Mouse (Mus musculus): ENCODE measurements around the gene Mllt1. TPM values are rescaled to one million over a fixed set of nuclear protein-coding genes. Genes with fewer than 3 reads are reported as not detected.
A peak's percentile ranks its signal among the peaks of the same experiment; 100 is the strongest.

Gene Mllt1
- total RNA-seq, 2 experiments from 2014 or later, result 20.3 to 21.2 TPM

DNA sequence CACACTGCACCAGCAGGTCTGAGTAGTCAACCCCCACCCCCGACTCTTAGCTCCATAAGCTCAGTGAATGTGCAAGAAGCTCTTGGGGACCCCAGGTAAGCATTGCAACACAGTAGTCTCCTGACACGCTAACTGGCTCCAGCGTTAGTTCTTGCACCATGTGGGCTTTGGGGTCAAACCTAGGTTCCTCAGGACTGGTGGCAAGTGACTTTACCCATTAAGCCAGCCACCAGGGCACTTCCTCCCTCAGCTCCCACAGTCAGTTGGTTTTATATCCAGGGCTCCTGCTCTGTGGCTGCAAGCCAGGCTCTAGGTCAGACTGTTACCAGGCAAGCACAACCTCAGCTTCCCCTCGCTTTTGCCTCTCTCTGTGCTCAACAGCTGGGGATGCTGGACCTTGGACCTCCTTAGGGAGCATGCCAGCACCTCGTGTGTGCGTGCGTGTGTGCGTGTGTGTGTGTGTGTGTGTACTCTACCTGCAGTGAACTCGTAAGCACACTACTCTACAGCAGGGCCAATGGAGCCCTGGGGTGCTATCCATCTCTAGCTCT lies 39.8 kb downstream of the Mllt1 start:
- DNase-seq, result no peak
- H3K27ac ChIP-seq, result no peak overlapping the region
- no peak overlapping the region for H3K4me3 ChIP-seq
- intact Hi-C loops (cut with DNase I), result no loop called here
- no peak for TF ChIP-seq CTCF (IDR thresholded peaks at IDR 0.05)

DNA sequence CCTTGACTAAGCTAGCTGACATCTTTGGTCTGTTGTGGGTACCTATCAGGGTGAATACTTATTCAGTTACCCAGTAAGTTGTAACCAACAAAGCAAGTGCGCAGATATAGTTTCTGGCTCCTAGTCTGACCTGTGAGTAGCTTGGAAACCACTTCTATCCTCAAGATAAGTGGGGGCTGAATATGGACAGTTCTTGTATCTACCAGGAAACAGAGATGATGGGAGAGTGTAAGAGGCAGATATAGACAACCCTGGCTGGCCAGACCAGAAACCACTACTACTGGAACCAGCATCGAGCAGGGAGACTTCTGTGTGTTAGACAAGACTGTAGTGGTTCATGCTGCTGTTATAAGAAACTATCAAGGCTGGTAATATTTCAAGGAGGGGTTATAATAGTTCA lies 45.2 kb downstream of the Mllt1 start:
- H3K27ac ChIP-seq, result no peak overlapping the region
- H3K4me3 ChIP-seq, result no peak overlapping the region
- no peak for TF ChIP-seq CTCF (IDR thresholded peaks at IDR 0.05)
- intact Hi-C loops (cut with DNase I), result no loop called here
- no peak for DNase-seq

DNA sequence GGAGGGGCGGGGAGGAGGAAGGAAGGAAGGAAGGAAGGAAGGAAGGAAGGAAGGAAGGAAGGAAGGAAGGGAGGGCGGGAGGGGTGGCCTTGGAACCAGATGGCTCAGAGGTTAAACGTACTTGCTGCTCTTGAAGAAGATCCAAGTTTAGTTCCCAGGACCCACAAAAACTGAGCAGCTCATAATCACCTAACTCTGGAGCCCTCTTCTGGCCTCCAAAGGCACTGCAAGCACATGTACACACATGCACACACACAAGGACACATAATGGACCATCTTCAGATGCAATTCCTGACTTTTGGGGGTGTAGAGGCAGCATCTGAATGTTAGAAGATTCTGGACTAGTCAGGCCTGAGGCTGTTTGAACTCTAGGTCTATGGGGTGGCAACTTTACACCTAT lies 47.2 kb downstream of the Mllt1 start:
- Histone ChIP-seq H3K4me3 (no peak overlapping the region), H3K27ac (no peak overlapping the region)
- no peak for DNase-seq
- peak; percentile 22; the same call in 1 of the 2 replicates for TF ChIP-seq CTCF (IDR thresholded peaks at IDR 0.05)
- intact Hi-C loops (cut with DNase I), result no loop called here

DNA sequence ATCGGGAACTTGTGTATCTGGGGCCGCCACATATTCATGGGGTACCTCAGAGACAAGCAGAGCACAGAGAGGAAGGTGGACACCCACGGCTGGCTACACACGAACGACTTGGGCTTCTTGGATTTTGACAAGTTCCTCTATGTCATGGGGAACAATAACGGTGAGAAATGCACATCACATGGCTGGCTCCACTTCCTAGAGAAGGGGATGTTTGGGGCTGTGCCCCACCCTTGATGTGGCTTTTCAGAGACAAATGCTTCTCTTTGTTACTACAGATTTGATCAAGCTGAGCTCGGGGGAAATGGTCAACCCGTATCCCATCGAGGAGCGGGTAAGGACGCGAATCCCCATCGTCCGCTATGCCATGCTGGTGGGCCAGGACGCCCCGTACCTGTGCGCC lies 50.4 kb downstream of the Mllt1 start:
- intact Hi-C loops (cut with DNase I), result no loop called here
- TF ChIP-seq CTCF (IDR thresholded peaks at IDR 0.05), result no peak
- Histone ChIP-seq H3K4me3 (no peak overlapping the region), H3K27ac (no peak overlapping the region)
- DNase-seq, result no peak

DNA sequence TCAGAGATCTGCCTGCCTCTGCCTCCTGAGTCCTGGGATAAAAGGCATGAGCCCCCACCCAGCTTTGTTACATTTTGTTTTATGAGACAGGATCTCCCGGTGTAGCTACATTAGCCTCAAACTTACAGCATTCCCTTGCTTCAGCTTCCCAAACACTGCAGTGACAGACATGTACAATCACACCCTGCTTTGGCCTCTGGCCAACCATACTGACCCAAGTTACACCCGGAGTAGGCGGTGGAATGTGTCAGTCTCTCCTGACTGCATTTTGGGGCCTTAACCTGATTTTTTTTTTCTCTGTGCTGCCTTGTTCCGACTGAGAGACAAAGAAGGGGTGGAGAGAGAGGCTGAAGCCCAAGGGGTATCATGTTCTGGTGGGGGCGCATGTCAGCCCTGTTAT lies 50.9 kb downstream of the Mllt1 start:
- Histone ChIP-seq H3K4me3 (no peak overlapping the region), H3K27ac (no peak overlapping the region)
- no peak for TF ChIP-seq CTCF (IDR thresholded peaks at IDR 0.05)
- intact Hi-C loops (cut with DNase I), result no loop called here
- DNase-seq, result no peak

DNA sequence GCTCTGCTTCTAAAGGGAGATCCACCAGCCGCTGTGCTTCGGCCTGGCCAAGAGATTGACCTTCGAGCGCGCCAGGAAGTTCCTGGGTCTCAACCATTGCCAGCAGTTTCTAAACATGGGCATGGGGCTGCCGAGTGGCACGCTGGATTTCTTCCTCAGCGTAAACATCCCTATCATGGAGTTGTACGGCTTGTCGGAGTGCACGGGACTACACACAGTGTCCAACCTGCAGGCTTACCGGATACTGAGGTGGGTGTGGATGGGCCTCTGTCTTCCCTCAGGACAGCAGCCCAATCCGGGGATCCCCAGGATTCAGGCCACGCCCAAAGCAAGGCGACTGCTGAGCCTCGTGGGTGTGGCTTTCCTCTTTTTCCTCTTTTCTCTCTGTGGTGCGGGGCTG lies 51.6 kb downstream of the Mllt1 start:
- no peak for DNase-seq
- Histone ChIP-seq H3K4me3 (peak overlapping the region; percentile 59), H3K27ac (peak overlapping the region; percentile 20; the same call in 1 of the 2 replicates)
- intact Hi-C loops (cut with DNase I), result no loop called here
- no peak for TF ChIP-seq CTCF (IDR thresholded peaks at IDR 0.05)

DNA sequence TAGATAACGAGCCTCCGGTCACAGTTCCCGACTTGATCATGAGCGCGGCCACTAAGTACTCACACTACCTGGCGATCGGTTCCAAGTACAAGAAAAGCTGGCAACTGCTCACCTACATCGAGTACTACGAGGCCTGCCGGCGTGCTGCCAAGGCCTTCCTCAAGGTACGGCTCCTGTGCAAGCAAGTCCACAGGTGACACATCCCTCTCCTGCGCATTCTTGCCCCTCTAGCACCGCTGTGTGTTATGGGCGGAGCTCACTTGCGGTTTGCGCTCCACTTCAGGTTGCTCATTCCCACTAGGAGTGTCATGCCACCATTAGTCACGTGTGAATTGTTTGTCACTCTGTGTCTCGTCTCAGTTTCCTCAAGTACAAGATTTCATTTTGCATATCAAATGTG lies 57.8 kb downstream of the Mllt1 start:
- Histone ChIP-seq H3K27ac (no peak overlapping the region), H3K4me3 (no peak overlapping the region)
- TF ChIP-seq CTCF (IDR thresholded peaks at IDR 0.05), result no peak
- intact Hi-C loops (cut with DNase I), result no loop called here
- no peak for DNase-seq

DNA sequence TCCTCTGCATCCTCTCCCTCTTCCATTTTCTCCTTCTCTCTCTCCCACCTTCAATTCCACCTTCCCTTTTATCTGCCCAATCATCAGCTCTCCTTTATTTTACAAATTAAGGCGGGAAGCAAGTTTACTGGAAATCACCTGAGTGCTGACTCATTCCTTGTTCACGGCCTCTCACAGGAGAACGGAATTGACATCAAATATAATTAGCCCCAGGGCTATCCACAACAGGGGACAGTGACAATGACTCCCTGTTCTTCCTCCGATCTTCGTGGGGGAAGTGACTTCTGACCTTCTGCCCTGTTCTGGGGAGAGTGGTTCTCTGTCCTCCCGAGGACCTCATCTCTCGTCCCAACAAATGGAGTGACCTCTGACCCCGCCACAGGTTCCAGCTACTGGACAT lies 58.2 kb downstream of the Mllt1 start:
- DNase-seq, result no peak
- Histone ChIP-seq H3K27ac (no peak overlapping the region), H3K4me3 (no peak overlapping the region)
- intact Hi-C loops (cut with DNase I), result no loop called here
- no peak for TF ChIP-seq CTCF (IDR thresholded peaks at IDR 0.05)

DNA sequence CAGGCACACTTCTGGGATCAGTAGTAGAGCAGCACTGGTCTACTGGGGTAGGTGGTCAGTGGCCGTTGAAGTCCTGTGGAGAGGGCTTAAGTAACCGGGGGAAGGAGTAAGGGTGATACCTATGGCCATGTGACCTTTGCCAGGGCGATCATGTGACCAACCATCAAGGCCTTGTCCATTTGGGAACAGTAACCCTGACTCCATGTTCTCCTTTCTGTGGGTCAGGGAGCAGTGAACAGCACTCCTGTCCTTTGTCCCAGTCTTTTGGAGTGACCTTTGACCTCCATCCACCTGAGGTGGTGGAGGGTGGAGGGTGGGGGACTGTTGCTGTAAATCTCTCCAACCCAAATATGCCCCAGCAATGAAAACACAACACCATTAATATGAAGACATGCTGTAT lies 58.8 kb downstream of the Mllt1 start:
- intact Hi-C loops (cut with DNase I), result no loop called here
- TF ChIP-seq CTCF (IDR thresholded peaks at IDR 0.05), result no peak

DNA sequence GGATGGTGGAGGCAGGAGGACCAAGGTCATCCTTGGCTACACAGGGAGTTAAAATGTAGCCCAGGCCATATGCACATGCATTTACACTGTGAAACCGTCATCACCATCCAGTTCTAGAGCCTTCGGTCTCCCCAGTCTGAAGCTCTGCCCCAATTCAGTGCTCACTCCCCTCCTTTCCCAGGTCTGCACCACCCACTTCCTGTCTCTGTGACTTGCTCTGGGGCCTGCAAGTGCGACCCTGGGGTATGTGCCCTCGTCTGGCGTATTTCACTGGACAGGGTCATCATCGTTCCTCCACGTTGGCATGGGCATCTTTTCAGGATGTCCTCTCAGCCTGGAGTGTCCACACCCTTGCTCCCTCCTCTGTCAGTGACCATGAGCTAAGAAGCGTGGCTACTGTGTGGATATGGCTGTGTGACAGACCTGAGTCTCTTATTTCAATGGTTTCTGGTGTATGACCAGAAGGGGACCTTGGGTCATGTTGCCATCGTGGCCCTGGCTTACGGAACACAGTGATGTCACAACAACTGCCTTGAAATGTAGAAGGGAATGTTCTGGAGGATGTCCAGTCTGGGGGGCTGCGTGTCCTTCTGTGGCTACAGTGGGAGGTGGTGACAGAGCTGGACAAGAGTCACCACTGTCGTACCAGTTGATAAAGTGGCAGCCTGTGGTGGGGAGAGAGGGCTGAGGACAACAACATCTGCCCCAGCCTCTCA lies 60.1 kb downstream of the Mllt1 start, which contains the start of gene 1700061G19Rik:
Gene 1700061G19Rik (plus strand): TSS at position 542 of the 716 bp plus-strand sequence.
- H3K27ac ChIP-seq, result no peak within 1 kb of the TSS
- no peak within 1 kb of the TSS for H3K4me3 ChIP-seq
- DNase-seq, result no peak
- intact Hi-C loops (cut with DNase I), result no loop called here
- no peak for TF ChIP-seq CTCF (IDR thresholded peaks at IDR 0.05)

More for the DNA sequence above, 58.8 kb downstream of the Mllt1 start:
- Histone ChIP-seq H3K4me3 (no peak overlapping the region), H3K27ac (no peak overlapping the region)
- DNase-seq, result no peak

DNA sequence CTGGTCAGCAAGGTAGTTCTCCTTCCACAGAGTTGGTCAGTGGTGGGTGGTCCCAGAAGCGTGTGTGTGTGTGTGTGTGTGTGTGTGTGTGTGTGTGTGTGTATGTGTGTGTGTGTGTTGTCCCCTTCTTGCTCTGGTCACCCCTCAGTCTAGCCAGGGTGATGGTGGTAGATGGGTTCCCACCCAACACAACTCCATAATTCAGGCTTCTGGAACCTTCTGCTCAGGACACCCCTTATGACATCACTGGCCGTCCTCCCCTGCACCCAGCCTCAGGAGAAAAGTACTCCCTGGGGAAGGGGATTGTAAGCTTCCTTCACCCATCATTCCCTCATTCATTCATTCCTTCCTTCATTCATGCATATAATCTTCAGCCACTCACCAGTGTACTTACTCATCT lies 61.0 kb downstream of the Mllt1 start, which contains the start of gene Acsbg2:
Gene Acsbg2 (minus strand): TSS at position 211 of the 400 bp plus-strand sequence.
- no peak for TF ChIP-seq CTCF (IDR thresholded peaks at IDR 0.05)
- DNase-seq, result no peak
- H3K27ac ChIP-seq, result no peak within 1 kb of the TSS
- H3K4me3 ChIP-seq, result no peak within 1 kb of the TSS
- intact Hi-C loops (cut with DNase I), result no loop called here

DNA sequence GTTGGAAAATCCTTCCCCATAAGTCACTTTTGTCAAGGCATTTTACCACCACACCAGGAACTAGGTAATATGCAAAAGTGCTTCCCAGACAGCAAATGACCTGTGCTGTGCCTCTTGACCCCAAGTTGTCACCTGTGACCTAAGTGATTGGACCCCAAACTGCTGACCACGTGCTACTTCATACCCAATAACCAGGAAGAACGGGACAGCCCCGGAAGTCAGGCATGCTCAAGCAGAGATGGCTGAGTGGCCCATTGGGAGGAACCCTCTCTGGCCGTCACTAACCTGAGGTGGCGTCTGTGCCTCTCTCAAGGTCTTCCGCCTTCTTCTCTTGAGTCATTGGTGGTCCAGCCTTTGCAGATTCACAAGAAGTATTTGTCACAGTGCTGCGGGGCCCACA lies 62.7 kb downstream of the Mllt1 start:
- H3K27ac ChIP-seq, result no peak overlapping the region
- intact Hi-C loops (cut with DNase I), result no loop called here
- no peak for DNase-seq
- no peak for TF ChIP-seq CTCF (IDR thresholded peaks at IDR 0.05)
- no peak overlapping the region for H3K4me3 ChIP-seq

DNA sequence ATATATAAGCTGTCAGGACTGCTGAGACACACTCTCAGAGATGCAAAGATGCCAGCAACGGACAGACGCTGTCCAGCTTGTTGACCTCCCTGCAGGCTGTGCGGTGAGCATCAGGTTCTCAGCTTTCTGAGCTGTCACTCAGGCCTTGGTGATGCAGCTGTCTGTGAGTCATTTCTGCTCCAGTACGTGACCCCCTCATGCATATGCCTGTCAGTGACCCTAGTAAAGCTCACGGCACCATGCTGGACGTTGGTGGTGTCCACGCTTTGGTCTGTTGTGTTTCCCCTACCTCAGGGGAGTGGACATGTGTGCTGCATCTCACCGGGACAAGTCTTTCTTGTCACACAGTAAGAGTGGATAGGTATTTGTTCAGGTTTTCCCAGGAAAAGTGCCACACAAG lies 63.4 kb downstream of the Mllt1 start:
- no peak for TF ChIP-seq CTCF (IDR thresholded peaks at IDR 0.05)
- no peak overlapping the region for H3K27ac ChIP-seq
- H3K4me3 ChIP-seq, result no peak overlapping the region
- DNase-seq, result no peak
- intact Hi-C loops (cut with DNase I), result no loop called here

Measured in gastrocnemius, adult 2 months (tissue).